Mouse (Mus musculus) limb, embryonic 11.5 days (tissue): ENCODE measurements around the gene Iqgap3. TPM values are rescaled to one million over a fixed set of nuclear protein-coding genes. Genes with fewer than 3 reads are reported as not detected.

Experiments used
- ATAC-seq: fragments of 200-750 bp; cut with Nextera tagmentation; 2 replicates; pipeline ENCODE4 v1.8.0; 2017; ENCODE audit warnings: low read depth; ENCODE audit not compliant: insufficient number of reproducible peaks, low FRiP score, low TSS enrichment
- DNase-seq: peaks from one replicate; pipeline ENCODE4 v3.0.0-alpha.2; 2015; ENCODE audit warnings: low spot score
- H3K27ac ChIP-seq: fragments of 300-500 bp; sonication (generic); replicated peaks from 2 replicates; pipeline ENCODE4 v1.5.1; 2014; ENCODE audit warnings: low read depth, mild to moderate bottlenecking, low read length
- H3K27me3 ChIP-seq: fragments of 300-500 bp; sonication (generic); 2 replicates; pipeline ENCODE4 v1.6.1; 2014; ENCODE audit warnings: mild to moderate bottlenecking, low read length, mixed read lengths; ENCODE audit not compliant: control insufficient read depth, insufficient read depth
- H3K36me3 ChIP-seq: fragments of 300-500 bp; sonication (generic); 2 replicates; pipeline ENCODE4 v1.6.1; 2014; ENCODE audit warnings: mild to moderate bottlenecking, low read length, moderate library complexity, mixed read lengths; ENCODE audit not compliant: control insufficient read depth, insufficient read depth
- H3K4me1 ChIP-seq: fragments of 300-500 bp; sonication (generic); 2 replicates; pipeline ENCODE4 v1.6.1; 2014; ENCODE audit warnings: low read length, mixed read lengths; ENCODE audit not compliant: control insufficient read depth, insufficient read depth
- H3K4me2 ChIP-seq: fragments of 300-500 bp; sonication (generic); 2 replicates; pipeline ENCODE4 v1.6.1; 2014; ENCODE audit warnings: low read depth, mild to moderate bottlenecking, moderate library complexity; ENCODE audit not compliant: severe bottlenecking
- H3K4me3 ChIP-seq: fragments of 300-500 bp; sonication (generic); 2 replicates; pipeline ENCODE4 v1.5.1; 2014; ENCODE audit warnings: low read depth, low read length
- H3K9ac ChIP-seq: fragments of 300-500 bp; sonication (generic); 2 replicates; pipeline ENCODE4 v1.6.1; 2014; ENCODE audit warnings: mild to moderate bottlenecking, low read length
- H3K9me3 ChIP-seq: fragments of 300-500 bp; sonication (generic); 2 replicates; pipeline ENCODE4 v1.6.1; 2016; ENCODE audit warnings: low read length; ENCODE audit not compliant: control insufficient read depth
- WGBS: fragments of 180-500 bp; shearing (Covaris S2); extraction: QIAGEN DNeasy Blood & Tissue Kit; methylation state at CpG from one replicate; pipeline ENCODE4 v1.1.7; 2014; 5-methylcytosine and 5-hydroxymethylcytosine counted together
- polyA plus RNA-seq: library from polyadenylated mRNA; unstranded; fragments of >200 nt; fragmentation: Nextera tagmentation; extraction: Ambion mirVana; gene quantifications from 2 replicates; pipeline ENCODE4 v1.2.1, GENCODE M21; 2014

The Iqgap3 gene
- polyA plus RNA-seq, 1 experiment from 2014 or later: 16.0 TPM

DNA sequence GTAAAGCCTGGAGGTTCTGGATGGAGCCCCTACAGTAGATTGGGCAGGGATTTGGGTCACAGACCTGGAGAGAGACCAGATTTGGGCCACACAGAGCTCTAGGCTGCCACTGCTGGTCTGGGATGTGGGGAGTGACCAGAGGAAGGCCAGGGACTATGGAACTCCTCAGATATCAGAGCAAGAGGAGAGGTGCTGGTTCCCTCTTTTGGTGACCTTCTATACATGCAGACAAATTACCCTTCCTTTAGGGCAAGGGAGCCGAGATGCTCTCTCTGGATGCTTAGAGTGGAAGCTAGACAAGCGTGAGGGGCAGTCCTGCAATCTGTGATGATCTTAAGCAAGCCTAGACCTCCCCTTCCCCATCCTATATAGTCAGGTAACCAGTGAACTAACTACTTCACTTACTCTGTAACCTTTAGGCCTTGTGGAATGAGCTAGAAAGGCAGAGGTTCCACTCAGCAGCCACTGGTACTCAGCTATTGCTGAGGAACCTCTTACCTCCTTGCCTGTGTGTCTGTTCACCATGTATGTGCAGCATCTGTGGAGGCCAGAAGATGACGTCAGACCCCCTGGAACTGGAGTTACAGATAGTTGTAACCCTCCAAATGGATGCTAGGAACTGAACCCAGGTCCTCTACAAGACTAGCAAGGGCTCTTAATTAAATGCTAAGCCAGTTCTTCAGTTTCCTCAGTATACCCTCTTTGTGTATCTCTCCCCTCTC lies 71.7 kb downstream of the Iqgap3 start:
- no peak overlapping the region for H3K9ac ChIP-seq
- H3K27ac ChIP-seq: no peak overlapping the region
- peaks cover 33% of the 10 kb centered on the region for H3K4me1 ChIP-seq
- DNase-seq (no peak), ATAC-seq (no peak)
- no peak overlapping the region for H3K4me3 ChIP-seq
- H3K36me3 ChIP-seq: peaks cover 12% of the 10 kb centered on the region
- 81% methylated on average over 3 of the region's 3 CpGs for WGBS
- H3K9me3 ChIP-seq: no peaks in the 10 kb centered on the region
- H3K4me2 ChIP-seq: no peak overlapping the region
- H3K27me3 ChIP-seq: no peaks in the 10 kb centered on the region

- 80% methylated on average over 2 of the region's 2 CpGs for WGBS
- H3K4me1 ChIP-seq: peaks cover 29% of the 10 kb centered on the region
These were observed 72.5 kb downstream of the Iqgap3 start for GRCm38 (mm10) chr3:88154236-88154635.

GRCm38 (mm10) chr3:88156817-88157216 lies 75.0 kb downstream of the Iqgap3 start:
- no peak overlapping the region for H3K9ac ChIP-seq
- no peak overlapping the region for H3K4me3 ChIP-seq
- no peak overlapping the region for H3K27ac ChIP-seq
- peaks cover 24% of the 10 kb centered on the region for H3K36me3 ChIP-seq
- H3K9me3 ChIP-seq: no peaks in the 10 kb centered on the region
- DNase-seq (no peak), ATAC-seq (no peak)
- peaks cover 7% of the 10 kb centered on the region for H3K4me1 ChIP-seq
- H3K27me3 ChIP-seq: no peaks in the 10 kb centered on the region
- no peak overlapping the region for H3K4me2 ChIP-seq

More at GRCm38 (mm10) chr3:88154236-88154635, 72.5 kb downstream of the Iqgap3 start:
- Histone ChIP-seq H3K9me3 (no peaks in the 10 kb centered on the region), H3K4me3 (no peak overlapping the region), H3K27me3 (no peaks in the 10 kb centered on the region), H3K4me2 (no peak overlapping the region), H3K36me3 (peaks cover 14% of the 10 kb centered on the region), H3K27ac (no peak overlapping the region), H3K9ac (no peak overlapping the region)
- no peak for DNase-seq
- ATAC-seq: no peak

DNA sequence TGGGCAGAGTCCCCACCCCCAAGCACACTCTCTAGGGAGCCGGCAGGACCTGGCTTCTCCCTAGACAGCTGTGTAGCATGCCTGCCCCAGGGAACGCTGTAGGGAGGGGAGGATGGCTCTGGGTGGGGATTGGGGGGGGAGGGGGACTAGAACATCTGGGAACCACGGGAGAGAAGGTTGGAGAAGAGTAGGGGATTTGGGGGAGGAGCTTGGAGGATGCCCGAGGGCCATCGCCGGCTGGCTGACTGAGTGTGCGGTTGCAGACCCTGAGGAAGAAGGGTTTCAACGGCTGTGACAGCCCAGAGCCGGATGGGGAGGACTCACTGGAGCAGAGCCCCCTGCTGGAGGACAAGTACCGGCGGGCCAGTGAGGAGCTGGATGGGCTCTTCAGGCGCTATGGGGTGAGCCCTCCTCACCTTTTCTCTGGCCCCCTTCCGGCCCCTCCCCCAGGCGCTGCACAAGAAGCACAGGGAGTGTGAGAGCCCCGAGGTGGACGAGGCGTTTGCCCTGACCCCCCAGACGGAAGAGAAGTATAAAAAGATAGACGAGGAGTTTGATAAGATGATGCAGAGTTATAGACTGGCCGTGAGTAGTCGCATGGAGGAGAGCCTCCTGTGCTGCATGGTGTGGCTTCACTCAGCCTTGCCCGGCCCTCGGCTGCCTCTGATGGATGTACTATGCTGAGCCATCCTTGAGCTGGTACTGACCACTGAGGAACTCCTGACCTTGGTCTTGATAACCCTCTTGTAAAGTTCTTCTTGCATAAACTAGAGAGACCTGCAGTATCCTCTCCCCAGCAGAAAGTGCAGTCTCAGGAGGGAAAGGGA lies 76.2 kb downstream of the Iqgap3 start:
- Histone ChIP-seq H3K27ac (no peak overlapping the region), H3K4me3 (no peak overlapping the region), H3K36me3 (peaks cover 26% of the 10 kb centered on the region), H3K9ac (no peak overlapping the region; the same call in 1 of the 2 replicates), H3K27me3 (no peaks in the 10 kb centered on the region), H3K4me2 (0 out of 2 replicates have a peak overlapping the region, but pooled peaks have one; percentile 3), H3K9me3 (no peaks in the 10 kb centered on the region), H3K4me1 (peaks cover 7% of the 10 kb centered on the region)
- DNase-seq (peak; percentile 78), ATAC-seq (peak; percentile 52; the same call in 1 of the 2 replicates)
- 15% methylated on average over 23 of the region's 23 CpGs for WGBS

DNA sequence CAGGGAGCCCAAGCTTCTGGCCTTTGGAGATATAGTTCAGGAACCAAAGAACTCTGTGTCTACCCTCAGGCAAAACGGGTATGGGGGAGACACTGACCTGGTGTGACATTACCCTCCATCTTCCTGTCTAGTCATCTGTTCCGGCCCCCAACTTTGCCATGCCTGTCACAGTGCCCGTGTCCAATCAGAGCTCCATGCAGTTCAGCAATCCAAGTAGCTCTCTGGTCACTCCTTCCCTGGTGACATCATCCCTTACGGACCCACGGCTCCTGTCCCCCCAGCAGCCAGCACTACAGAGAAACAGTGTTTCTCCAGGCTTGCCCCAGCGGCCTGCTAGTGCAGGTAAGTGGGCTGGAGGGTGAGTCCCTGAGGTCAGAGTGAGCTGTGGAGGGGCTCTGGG lies 77.2 kb downstream of the Iqgap3 start:
- Histone ChIP-seq H3K4me3 (no peak overlapping the region), H3K9me3 (no peaks in the 10 kb centered on the region), H3K27me3 (no peaks in the 10 kb centered on the region), H3K4me2 (no peak overlapping the region), H3K4me1 (peaks cover 7% of the 10 kb centered on the region), H3K27ac (no peak overlapping the region), H3K9ac (no peak overlapping the region), H3K36me3 (peaks cover 28% of the 10 kb centered on the region)
- DNase-seq: no peak
- no peak for ATAC-seq
- WGBS: 89% methylated on average over 6 of the region's 6 CpGs

DNA sequence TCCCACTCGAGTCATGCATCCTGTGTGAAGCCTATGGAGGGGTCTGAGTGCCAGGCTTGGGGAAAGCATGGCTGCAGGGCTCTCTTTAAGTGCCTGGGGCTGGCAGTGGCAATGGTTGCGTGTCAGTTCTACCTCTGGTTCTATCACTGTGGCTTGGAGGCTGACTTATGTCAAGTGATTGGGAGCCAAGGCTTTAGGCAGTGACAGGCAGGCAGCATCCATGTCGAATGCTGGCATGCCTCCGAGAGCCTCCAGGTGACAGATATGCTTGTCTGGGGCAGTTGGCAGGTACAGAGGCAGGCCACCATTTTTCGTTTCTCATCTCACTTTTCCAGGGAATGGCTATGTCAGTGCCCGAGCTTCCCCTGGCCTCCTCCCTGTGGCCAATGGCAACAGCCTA lies 79.1 kb downstream of the Iqgap3 start:
- peaks cover 31% of the 10 kb centered on the region for H3K36me3 ChIP-seq
- no peak overlapping the region for H3K4me2 ChIP-seq
- H3K4me1 ChIP-seq: peaks cover 7% of the 10 kb centered on the region
- no peak overlapping the region for H3K27ac ChIP-seq
- ATAC-seq: no peak
- no peak for DNase-seq
- 82% methylated on average over 6 of the region's 6 CpGs for WGBS
- H3K9ac ChIP-seq: no peak overlapping the region
- no peaks in the 10 kb centered on the region for H3K9me3 ChIP-seq
- no peak overlapping the region for H3K4me3 ChIP-seq
- no peaks in the 10 kb centered on the region for H3K27me3 ChIP-seq

GRCm38 (mm10) chr3:88162259-88162658 lies 80.5 kb downstream of the Iqgap3 start:
- Histone ChIP-seq H3K27ac (no peak overlapping the region), H3K27me3 (no peaks in the 10 kb centered on the region), H3K4me3 (no peak overlapping the region), H3K4me2 (no peak overlapping the region), H3K9ac (no peak overlapping the region), H3K9me3 (no peaks in the 10 kb centered on the region), H3K36me3 (peaks cover 26% of the 10 kb centered on the region), H3K4me1 (peaks cover 7% of the 10 kb centered on the region)
- no peak for DNase-seq
- no peak for ATAC-seq
- WGBS: 88% methylated on average over 8 of the region's 8 CpGs

- Histone ChIP-seq H3K4me3 (no peak overlapping the region), H3K4me1 (peaks cover 3% of the 10 kb centered on the region), H3K36me3 (peaks cover 32% of the 10 kb centered on the region), H3K9me3 (no peaks in the 10 kb centered on the region), H3K27me3 (no peaks in the 10 kb centered on the region), H3K27ac (no peak overlapping the region), H3K4me2 (no peak overlapping the region), H3K9ac (no peak overlapping the region)
- DNase-seq (no peak), ATAC-seq (no peak)
- WGBS: 77% methylated on average over 4 of the region's 4 CpGs
These were observed 81.0 kb downstream of the Iqgap3 start for GRCm38 (mm10) chr3:88162811-88163210.
